Mouse (Mus musculus): Measurements from ENCODE around the gene Hpn. TPM values are rescaled to one million over a fixed set of nuclear protein-coding genes. Genes with fewer than 3 reads are reported as not detected.

Gene Hpn
- total RNA-seq, 2 experiments from 2014 or later, result 11.1 TPM; not detected in 1

GRCm38 (mm10) chr7:31113800-31114199, 1.3 kb downstream of the Hpn start:
- no peak for ATAC-seq (replicated peaks; ENCODE audit: poor library complexity, severe bottlenecking)

- no peak for ATAC-seq (replicated peaks; ENCODE audit: poor library complexity, severe bottlenecking)
Observed at GRCm38 (mm10) chr7:31112036-31112435, 3.1 kb downstream of the Hpn start.

- ATAC-seq (replicated peaks; ENCODE audit: poor library complexity, severe bottlenecking), result peak; percentile 50
Observed at GRCm38 (mm10) chr7:31110861-31111385, 4.2 kb downstream of the Hpn start.

- ATAC-seq (replicated peaks; ENCODE audit: poor library complexity, severe bottlenecking), result no peak
Observed at GRCm38 (mm10) chr7:31109796-31110195, 5.3 kb downstream of the Hpn start.

- ATAC-seq (replicated peaks; ENCODE audit: poor library complexity, severe bottlenecking), result no peak
Observed at GRCm38 (mm10) chr7:31109091-31109490, 6.0 kb downstream of the Hpn start.

- no peak for ATAC-seq (replicated peaks; ENCODE audit: poor library complexity, severe bottlenecking)
Observed at GRCm38 (mm10) chr7:31107781-31108180, 7.3 kb downstream of the Hpn start.

- ATAC-seq (replicated peaks; ENCODE audit: poor library complexity, severe bottlenecking), result no peak
Observed at GRCm38 (mm10) chr7:31106166-31106565, 8.9 kb downstream of the Hpn start.

GRCm38 (mm10) chr7:31105061-31105768, 9.9 kb downstream of the Hpn start:
- peak; percentile 81 for ATAC-seq (replicated peaks; ENCODE audit: poor library complexity, severe bottlenecking)

GRCm38 (mm10) chr7:31100786-31101185, 14.3 kb downstream of the Hpn start:
- ATAC-seq (replicated peaks; ENCODE audit: poor library complexity, severe bottlenecking), result peak; percentile 17; the same call in 1 of the 2 replicates

- ATAC-seq (replicated peaks; ENCODE audit: poor library complexity, severe bottlenecking), result no peak
Observed at GRCm38 (mm10) chr7:31099612-31099982, 15.5 kb downstream of the Hpn start.

- ATAC-seq (replicated peaks; ENCODE audit: poor library complexity, severe bottlenecking), result no peak
Observed at GRCm38 (mm10) chr7:31098697-31099611, 16.1 kb downstream of the Hpn start.

GRCm38 (mm10) chr7:31097583-31098248, 17.4 kb downstream of the Hpn start:
- peak; percentile 81 for ATAC-seq (replicated peaks; ENCODE audit: poor library complexity, severe bottlenecking)

- ATAC-seq (replicated peaks; ENCODE audit: poor library complexity, severe bottlenecking), result no peak
Observed at GRCm38 (mm10) chr7:31096892-31097564, 18.1 kb downstream of the Hpn start.

GRCm38 (mm10) chr7:31094774-31095501, 20.2 kb downstream of the Hpn start:
- peak; percentile 31 for ATAC-seq (replicated peaks; ENCODE audit: poor library complexity, severe bottlenecking)

- peak; percentile 79 for ATAC-seq (replicated peaks; ENCODE audit: poor library complexity, severe bottlenecking)
Observed at GRCm38 (mm10) chr7:31089721-31090120, 25.4 kb downstream of the Hpn start.

GRCm38 (mm10) chr7:31088206-31088605, 26.9 kb downstream of the Hpn start:
- no peak for ATAC-seq (replicated peaks; ENCODE audit: poor library complexity, severe bottlenecking)

- no peak for ATAC-seq (replicated peaks; ENCODE audit: poor library complexity, severe bottlenecking)
Observed at GRCm38 (mm10) chr7:31087262-31087661, 27.8 kb downstream of the Hpn start.

GRCm38 (mm10) chr7:31086175-31086755, 28.8 kb downstream of the Hpn start:
- ATAC-seq (replicated peaks; ENCODE audit: poor library complexity, severe bottlenecking), result no peak

GRCm38 (mm10) chr7:31085171-31085570, 29.9 kb downstream of the Hpn start:
- no peak for ATAC-seq (replicated peaks; ENCODE audit: poor library complexity, severe bottlenecking)
